Comparison of ENCODE assay signal across 24 mouse cellular contexts in the genomic region with DNA sequence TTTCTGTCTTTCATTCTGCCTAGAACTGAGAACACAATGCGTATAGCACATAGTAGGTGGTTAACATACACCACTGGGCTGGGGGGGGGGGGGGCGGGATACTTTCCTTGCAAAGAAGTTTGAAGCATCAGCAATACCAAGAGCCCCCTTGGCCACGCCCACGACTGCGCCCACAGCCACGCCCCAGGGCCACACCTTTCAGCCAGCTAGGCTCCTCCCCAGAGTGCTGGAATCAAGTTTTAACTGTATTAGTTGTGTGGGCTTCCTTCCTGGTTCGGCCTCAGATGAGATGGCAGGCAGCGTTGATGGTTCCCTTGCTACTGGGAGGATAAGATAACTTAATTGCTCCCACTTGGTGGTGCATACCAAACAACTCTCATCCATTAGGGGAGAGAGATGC.
DNase-seq lines count a peak whose midpoint lies in the region; ATAC-seq and TF ChIP-seq lines count a peak whose summit lies in the region.
"Had no signal": no experiment of that assay in that cellular context is flagged by ENCODE, and none has a peak within 500 bp of the region (broad histone marks: within the 10 kb centered on the region; RNA-seq: fewer than 3 reads in every experiment).

No protein-coding gene starts in this region.

- TF ChIP-seq CTCF in forebrain, postnatal 0 days (IDR thresholded peaks at IDR 0.05; ENCODE audit: low read depth) = no peak
- no peak for TF ChIP-seq CTCF in thymus, adult 2 months (IDR thresholded peaks at IDR 0.05; ENCODE audit: borderline replicate concordance, control insufficient read depth, extremely low read depth, insufficient read depth, low read length, poor library complexity)

- no peaks in the 10 kb centered on the region for H3K27me3 ChIP-seq in hindbrain, embryonic 14.5 days (ENCODE audit: control insufficient read depth, insufficient read depth, low read length)
- H3K27me3 ChIP-seq in hindbrain, embryonic 11.5 days (ENCODE audit: control insufficient read depth, insufficient read depth, low read length) = no peaks in the 10 kb centered on the region
- H3K27me3 ChIP-seq in neural tube, embryonic 13.5 days = no peaks in the 10 kb centered on the region
- H3K27me3 ChIP-seq in forebrain, postnatal 0 days (ENCODE audit: insufficient read depth, low read length) = no peaks in the 10 kb centered on the region
- no peaks in the 10 kb centered on the region for H3K27me3 ChIP-seq in neural tube, embryonic 14.5 days (ENCODE audit: control insufficient read depth, insufficient read depth, low read length)
- no peaks in the 10 kb centered on the region for H3K27me3 ChIP-seq in thymus, adult 2 months (ENCODE audit: control insufficient read depth, insufficient read depth, low read length)
- H3K27me3 ChIP-seq: embryonic facial prominence, embryonic 13.5 days; kidney, embryonic 15.5 days; liver, embryonic 15.5 days; midbrain, embryonic 12.5 days had no signal

- no peaks in the 10 kb centered on the region for H3K36me3 ChIP-seq in hindbrain, embryonic 14.5 days (replicated peaks; ENCODE audit: control insufficient read depth, insufficient read depth)
- H3K36me3 ChIP-seq in hindbrain, embryonic 11.5 days (ENCODE audit: control insufficient read depth, insufficient read depth, low read length) = no peaks in the 10 kb centered on the region
- no peaks in the 10 kb centered on the region for H3K36me3 ChIP-seq in neural tube, embryonic 13.5 days
- H3K36me3 ChIP-seq in forebrain, postnatal 0 days (ENCODE audit: insufficient read depth) = no peaks in the 10 kb centered on the region
- no peaks in the 10 kb centered on the region for H3K36me3 ChIP-seq in neural tube, embryonic 14.5 days (ENCODE audit: control insufficient read depth, insufficient read depth, low read length)
- H3K36me3 ChIP-seq in thymus, adult 2 months (ENCODE audit: control insufficient read depth, insufficient read depth, low read length) = no peaks in the 10 kb centered on the region
- H3K36me3 ChIP-seq: embryonic facial prominence, embryonic 13.5 days; heart, embryonic 10.5 days; kidney, embryonic 15.5 days; liver, embryonic 15.5 days; midbrain, embryonic 12.5 days had no signal

- peak overlapping the region; percentile 70; the same call in 1 of the 2 replicates for H3K27ac ChIP-seq in hindbrain, embryonic 14.5 days
- no peak overlapping the region for H3K27ac ChIP-seq in hindbrain, embryonic 11.5 days (ENCODE audit: low read depth, low read length)
- peak overlapping the region; percentile 87 for H3K27ac ChIP-seq in neural tube, embryonic 13.5 days (replicated peaks)
- 0 out of 2 replicates have a peak overlapping the region, but pooled peaks have one; percentile 35 for H3K27ac ChIP-seq in forebrain, postnatal 0 days (ENCODE audit: low read depth, low read length)
- H3K27ac ChIP-seq in neural tube, embryonic 14.5 days (ENCODE audit: low read depth, low read length) = peak overlapping the region; percentile 52; the same call in 1 of the 2 replicates
- H3K27ac ChIP-seq in thymus, adult 2 months (ENCODE audit: control insufficient read depth, insufficient read depth, low read length) = no peak overlapping the region
- H3K27ac ChIP-seq: embryonic facial prominence, embryonic 13.5 days; heart, embryonic 10.5 days; kidney, embryonic 15.5 days; liver, embryonic 15.5 days; midbrain, embryonic 12.5 days had no signal

- no peak for DNase-seq in hindbrain, embryonic 14.5 days (ENCODE audit: low spot score)
- no peak for DNase-seq in hindbrain, embryonic 11.5 days (ENCODE audit: low spot score)
- DNase-seq in neural tube, embryonic 10.5 days (ENCODE audit: extremely low spot score, low spot score) = no peak
- no peak for DNase-seq in forebrain, postnatal 0 days
- DNase-seq in thymus, adult 2 months = no peak
- no peak for DNase-seq in adipocyte (ENCODE audit: low spot score)
- DNase-seq: adrenal gland, adult 2 months; adrenal gland, postnatal 36 days; B cell, adult 2 months; cerebellum, adult 18-20 months; gastrocnemius, postnatal 14 days; heart, postnatal 36 days; kidney, adult 18-20 months; liver; lung, embryonic 14.5 days; lung, postnatal 14 days; thymus, postnatal 14 days had no signal

- no peak for TF ChIP-seq POLR2A in thymus, adult 2 months (IDR thresholded peaks at IDR 0.05; ENCODE audit: control insufficient read depth, extremely low read depth, insufficient read depth, low read length, poor library complexity)

- H3K4me3 ChIP-seq in hindbrain, embryonic 14.5 days (replicated peaks; ENCODE audit: low read length) = no peak overlapping the region
- H3K4me3 ChIP-seq in hindbrain, embryonic 11.5 days (ENCODE audit: low read depth, low read length) = no peak overlapping the region
- no peak overlapping the region for H3K4me3 ChIP-seq in neural tube, embryonic 13.5 days
- no peak overlapping the region for H3K4me3 ChIP-seq in forebrain, postnatal 0 days (ENCODE audit: low read depth, low read length)
- no peak overlapping the region for H3K4me3 ChIP-seq in neural tube, embryonic 14.5 days (ENCODE audit: low read depth, low read length)
- H3K4me3 ChIP-seq in thymus, adult 2 months (ENCODE audit: control insufficient read depth, insufficient read depth, low read length) = no peak overlapping the region
- H3K4me3 ChIP-seq: embryonic facial prominence, embryonic 13.5 days; heart, embryonic 10.5 days; kidney, embryonic 15.5 days; liver, embryonic 15.5 days; midbrain, embryonic 12.5 days had no signal

- WGBS in hindbrain, embryonic 14.5 days = 83% methylated on average over 8 of the region's 8 CpGs
- WGBS in hindbrain, embryonic 11.5 days = 85% methylated on average over 8 of the region's 8 CpGs
- WGBS in neural tube, embryonic 13.5 days = 81% methylated on average over 8 of the region's 8 CpGs
- WGBS in forebrain, postnatal 0 days = 88% methylated on average over 8 of the region's 8 CpGs
- WGBS in neural tube, embryonic 14.5 days = 81% methylated on average over 8 of the region's 8 CpGs
- WGBS in thymus, adult 2 months = 90% methylated on average over 8 of the region's 8 CpGs

- no peak for ATAC-seq in hindbrain, embryonic 14.5 days (ENCODE audit: low FRiP score)
- no peak for ATAC-seq in hindbrain, embryonic 11.5 days (ENCODE audit: low FRiP score)
- no peak for ATAC-seq in neural tube, embryonic 13.5 days (ENCODE audit: low read depth)
- ATAC-seq in forebrain, postnatal 0 days = no peak
- no peak for ATAC-seq in neural tube, embryonic 14.5 days (ENCODE audit: low read depth)

- H3K4me1 ChIP-seq in hindbrain, embryonic 14.5 days (replicated peaks; ENCODE audit: control insufficient read depth, insufficient read depth, low read length) = no peaks in the 10 kb centered on the region; the same call in 1 of the 2 replicates
- no peaks in the 10 kb centered on the region for H3K4me1 ChIP-seq in hindbrain, embryonic 11.5 days (replicated peaks; ENCODE audit: control insufficient read depth, insufficient read depth, low read length)
- H3K4me1 ChIP-seq in neural tube, embryonic 13.5 days (replicated peaks) = peaks cover 15% of the 10 kb centered on the region
- no peaks in the 10 kb centered on the region for H3K4me1 ChIP-seq in forebrain, postnatal 0 days (ENCODE audit: insufficient read depth)
- 0 out of 2 replicates have a peak, but pooled peaks cover 2% of the 10 kb centered on the region for H3K4me1 ChIP-seq in neural tube, embryonic 14.5 days (ENCODE audit: control insufficient read depth, insufficient read depth, low read length)
- H3K4me1 ChIP-seq in thymus, adult 2 months (replicated peaks; ENCODE audit: control insufficient read depth, insufficient read depth, low read length) = no peaks in the 10 kb centered on the region
- H3K4me1 ChIP-seq: embryonic facial prominence, embryonic 13.5 days; heart, embryonic 10.5 days; kidney, embryonic 15.5 days; liver, embryonic 15.5 days; midbrain, embryonic 12.5 days had no signal

- no peak overlapping the region for H3K9ac ChIP-seq in hindbrain, embryonic 14.5 days
- H3K9ac ChIP-seq in hindbrain, embryonic 11.5 days (ENCODE audit: low read depth, low read length) = no peak overlapping the region
- H3K9ac ChIP-seq in neural tube, embryonic 13.5 days = no peak overlapping the region
- no peak overlapping the region for H3K9ac ChIP-seq in forebrain, postnatal 0 days
- H3K9ac ChIP-seq in neural tube, embryonic 14.5 days (replicated peaks; ENCODE audit: low read depth, low read length) = no peak overlapping the region
- H3K9ac ChIP-seq: embryonic facial prominence, embryonic 13.5 days; kidney, embryonic 15.5 days; liver, embryonic 15.5 days; lung, embryonic 14.5 days; midbrain, embryonic 12.5 days had no signal

- peaks cover 9% of the 10 kb centered on the region for H3K9me3 ChIP-seq in hindbrain, embryonic 14.5 days (ENCODE audit: control insufficient read depth, low read length)
- H3K9me3 ChIP-seq in hindbrain, embryonic 11.5 days (ENCODE audit: control insufficient read depth, low read length) = no peaks in the 10 kb centered on the region
- peaks cover 11% of the 10 kb centered on the region; the same call in 1 of the 2 replicates for H3K9me3 ChIP-seq in neural tube, embryonic 13.5 days
- H3K9me3 ChIP-seq in forebrain, postnatal 0 days (ENCODE audit: low read length) = 0 out of 2 replicates have a peak, but pooled peaks cover 5% of the 10 kb centered on the region
- H3K9me3 ChIP-seq in neural tube, embryonic 14.5 days (ENCODE audit: control insufficient read depth, low read length) = no peaks in the 10 kb centered on the region
- H3K9me3 ChIP-seq: embryonic facial prominence, embryonic 13.5 days; heart, embryonic 10.5 days; kidney, embryonic 15.5 days; midbrain, embryonic 12.5 days had no signal

- H3K4me2 ChIP-seq in hindbrain, embryonic 14.5 days (replicated peaks) = no peak overlapping the region
- no peak overlapping the region for H3K4me2 ChIP-seq in hindbrain, embryonic 11.5 days (replicated peaks; ENCODE audit: low read depth, low read length)
- H3K4me2 ChIP-seq in neural tube, embryonic 13.5 days = no peak overlapping the region
- no peak overlapping the region for H3K4me2 ChIP-seq in forebrain, postnatal 0 days (ENCODE audit: low read depth)
- H3K4me2 ChIP-seq in neural tube, embryonic 14.5 days (ENCODE audit: low read depth, low read length) = no peak overlapping the region
- H3K4me2 ChIP-seq: embryonic facial prominence, embryonic 13.5 days; kidney, embryonic 15.5 days; liver, embryonic 15.5 days; lung, embryonic 14.5 days; midbrain, embryonic 12.5 days had no signal

Comparison
In these comparisons a context has a peak if more than half of its experiments do, and no peak if none do; other contexts are left out.
1. H3K27ac ChIP-seq: peak in hindbrain, embryonic 14.5 days (single experiment), neural tube, embryonic 13.5 days (single experiment), forebrain, postnatal 0 days (single experiment) and neural tube, embryonic 14.5 days (single experiment); none in hindbrain, embryonic 11.5 days (single experiment) and thymus, adult 2 months (single experiment).